Comparison of ENCODE assay signal across 8 mouse cellular contexts in genomic region chr6:56714574-56715269, GRCm38 (mm10). TPM values are rescaled to one million over a fixed set of nuclear protein-coding genes. Genes with fewer than 3 reads are reported as not detected.
DNase-seq lines count a peak whose midpoint lies in the region; ATAC-seq and TF ChIP-seq lines count a peak whose summit lies in the region.

Avl9 (plus strand) TSS chr6:56714899.

- H3K79me2 ChIP-seq in C2C12 (ENCODE audit: control insufficient read depth, insufficient read depth) (peaks cover 48% of the 10 kb centered on the region), myocyte (ENCODE audit: control insufficient read depth, insufficient read depth) (peaks cover 37% of the 10 kb centered on the region)
- peaks cover 5% of the 10 kb centered on the region; the same call in 1 of the 2 replicates for H3K79me2 ChIP-seq in liver, adult 2 months (ENCODE audit: control insufficient read depth, insufficient read depth, low read length)

- H3K4me3 ChIP-seq in C2C12 (ENCODE audit: insufficient read depth, poor library complexity, severe bottlenecking) = peak within 1 kb of the TSS; percentile 83
- peak within 1 kb of the TSS; percentile 95 for H3K4me3 ChIP-seq in erythroblast, embryonic 14.5 days (replicated peaks)
- peak within 1 kb of the TSS; percentile 88 for H3K4me3 ChIP-seq in heart, embryonic 11.5 days (ENCODE audit: low read depth, low read length)
- peak within 1 kb of the TSS; percentile 83 for H3K4me3 ChIP-seq in kidney, embryonic 16.5 days (ENCODE audit: low read length)
- peak within 1 kb of the TSS; percentile 97 for H3K4me3 ChIP-seq in liver, adult 2 months (ENCODE audit: insufficient read depth, low read depth, low read length)
- H3K4me3 ChIP-seq in myocyte = peak within 1 kb of the TSS; percentile 63

- peaks cover 32% of the 10 kb centered on the region for H3K79me3 ChIP-seq in C2C12 (ENCODE audit: low read depth)

- peak; percentile 76 for TF ChIP-seq POLR2A in brain, embryonic 14.5 days (IDR thresholded peaks at IDR 0.05; ENCODE audit: borderline replicate concordance, extremely low read depth, insufficient read depth, insufficient read length, poor library complexity, severe bottlenecking)
- TF ChIP-seq POLR2A in liver, adult 2 months (IDR thresholded peaks at IDR 0.05; ENCODE audit: extremely low read depth, insufficient read depth, low read length) = peak; percentile 82; the same call in 1 of the 2 replicates
- TF ChIP-seq POLR2A in myocyte (IDR thresholded peaks at IDR 0.05; ENCODE audit: insufficient read length, low read depth) = peak; percentile 61

- peak within 1 kb of the TSS; percentile 91 for H3K27ac ChIP-seq in heart, embryonic 11.5 days (ENCODE audit: low read depth, low read length)
- peak within 1 kb of the TSS; percentile 93 for H3K27ac ChIP-seq in kidney, embryonic 16.5 days (ENCODE audit: low read length)
- peak within 1 kb of the TSS; percentile 85 for H3K27ac ChIP-seq in liver, adult 2 months (replicated peaks; ENCODE audit: insufficient read depth, low read depth, low read length)

- DNase-seq in brain, embryonic 14.5 days (ENCODE audit: low read depth) = peak; percentile 98
- DNase-seq in liver, adult 2 months (ENCODE audit: extremely low read depth, low read depth, low spot score) = peak; percentile 88
- peak; percentile 99 for DNase-seq in splenic B cell, adult 2 months (ENCODE audit: low read depth, low spot score)

- H3ac ChIP-seq in C2C12 (ENCODE audit: control insufficient read depth, insufficient read length, low read depth) (peak within 1 kb of the TSS; percentile 92), myocyte (ENCODE audit: control insufficient read depth, insufficient read length) (peak within 1 kb of the TSS; percentile 14)

- H3K4me1 ChIP-seq in erythroblast, embryonic 14.5 days (ENCODE audit: control insufficient read depth) = peaks cover 31% of the 10 kb centered on the region
- H3K4me1 ChIP-seq in heart, embryonic 11.5 days (ENCODE audit: control insufficient read depth, insufficient read depth, low read length) = peaks cover 4% of the 10 kb centered on the region; the same call in 1 of the 2 replicates
- peaks cover 11% of the 10 kb centered on the region for H3K4me1 ChIP-seq in kidney, embryonic 16.5 days (ENCODE audit: insufficient read depth, low read length)
- H3K4me1 ChIP-seq in liver, adult 2 months (ENCODE audit: control insufficient read depth, insufficient read depth, low read length) = peaks cover 11% of the 10 kb centered on the region

- TF ChIP-seq CTCF in C2C12 (IDR thresholded peaks at IDR 0.05; ENCODE audit: control insufficient read depth, insufficient read depth, insufficient read length) = peak; percentile 81
- TF ChIP-seq CTCF in brain, embryonic 14.5 days (IDR thresholded peaks at IDR 0.05; ENCODE audit: borderline replicate concordance, extremely low read depth, insufficient read depth, insufficient read length) = peak; percentile 63
- TF ChIP-seq CTCF in liver, adult 2 months (IDR thresholded peaks at IDR 0.05; ENCODE audit: low read depth, low read length) = peak; percentile 72

- H3K9me3 ChIP-seq in erythroblast, embryonic 14.5 days (ENCODE audit: control insufficient read depth, low read length) = no peaks in the 10 kb centered on the region
- H3K9me3 ChIP-seq in heart, embryonic 11.5 days (replicated peaks; ENCODE audit: control insufficient read depth, low read length) = no peaks in the 10 kb centered on the region
- no peaks in the 10 kb centered on the region for H3K9me3 ChIP-seq in kidney, embryonic 16.5 days (ENCODE audit: low read length)

- H3K9ac ChIP-seq in heart, embryonic 11.5 days (ENCODE audit: low read depth, low read length) = peak within 1 kb of the TSS; percentile 87
- H3K9ac ChIP-seq in kidney, embryonic 16.5 days (replicated peaks; ENCODE audit: low read length) = peak within 1 kb of the TSS; percentile 86
- peak within 1 kb of the TSS; percentile 89 for H3K9ac ChIP-seq in liver, adult 2 months (ENCODE audit: low read depth, low read length)

- H3K27me3 ChIP-seq in C2C12 (ENCODE audit: control insufficient read depth, insufficient read depth, insufficient read length) (no peaks in the 10 kb centered on the region), myocyte (ENCODE audit: control insufficient read depth, insufficient read depth, insufficient read length) (no peaks in the 10 kb centered on the region)
- peaks cover 5% of the 10 kb centered on the region for H3K27me3 ChIP-seq in erythroblast, embryonic 14.5 days (ENCODE audit: control insufficient read depth)
- H3K27me3 ChIP-seq in heart, embryonic 11.5 days (ENCODE audit: control insufficient read depth, insufficient read depth, low read length) = no peaks in the 10 kb centered on the region
- H3K27me3 ChIP-seq in kidney, embryonic 16.5 days (ENCODE audit: insufficient read depth, low read length) = no peaks in the 10 kb centered on the region
- H3K27me3 ChIP-seq in liver, adult 2 months (ENCODE audit: control insufficient read depth, insufficient read depth, low read length) = no peaks in the 10 kb centered on the region
- H3K27me3 ChIP-seq in splenic B cell, adult 2 months (ENCODE audit: control insufficient read depth, insufficient read depth, low read length, poor library complexity, severe bottlenecking) = no peaks in the 10 kb centered on the region

- H3K36me3 ChIP-seq in C2C12 (ENCODE audit: control insufficient read depth, insufficient read depth) (no peaks in the 10 kb centered on the region), myocyte (ENCODE audit: control insufficient read depth, insufficient read depth) (no peaks in the 10 kb centered on the region)
- no peaks in the 10 kb centered on the region for H3K36me3 ChIP-seq in erythroblast, embryonic 14.5 days (ENCODE audit: control insufficient read depth)
- no peaks in the 10 kb centered on the region for H3K36me3 ChIP-seq in heart, embryonic 11.5 days (ENCODE audit: control insufficient read depth, insufficient read depth, low read length)
- no peaks in the 10 kb centered on the region for H3K36me3 ChIP-seq in kidney, embryonic 16.5 days (ENCODE audit: insufficient read depth, low read length)
- no peaks in the 10 kb centered on the region for H3K36me3 ChIP-seq in liver, adult 2 months (ENCODE audit: control insufficient read depth, insufficient read depth, low read length)
- H3K36me3 ChIP-seq in splenic B cell, adult 2 months (ENCODE audit: control insufficient read depth, insufficient read depth, low read length, poor library complexity, severe bottlenecking) = no peaks in the 10 kb centered on the region

- under 1% methylated on average over 60 of the region's 64 CpGs for WGBS in heart, embryonic 11.5 days (ENCODE audit: insufficient replicate concordance)
- WGBS in kidney, embryonic 16.5 days = 0% methylated on average over 63 of the region's 64 CpGs
- under 1% methylated on average over 64 of the region's 64 CpGs for WGBS in liver, adult 2 months

- ATAC-seq in heart, embryonic 11.5 days (replicated peaks; ENCODE audit: insufficient number of reproducible peaks, low FRiP score, low TSS enrichment) = peak; percentile 99
- peak; percentile 99 for ATAC-seq in kidney, embryonic 16.5 days (ENCODE audit: low FRiP score, low TSS enrichment)

- H3K4me2 ChIP-seq in heart, embryonic 11.5 days = peak within 1 kb of the TSS; percentile 84
- H3K4me2 ChIP-seq in kidney, embryonic 16.5 days (replicated peaks; ENCODE audit: low read depth, low read length) = peak within 1 kb of the TSS; percentile 77
- peak within 1 kb of the TSS; percentile 85 for H3K4me2 ChIP-seq in myocyte (ENCODE audit: low read depth)

TF ChIP-seq in C2C12, 6 proteins besides CTCF, POLR2A, EP300 and RAD21:
- TF ChIP-seq MAX (IDR thresholded peaks at IDR 0.05) (no peak), USF1 (IDR thresholded peaks at IDR 0.05; ENCODE audit: low read depth) (peak; percentile 66)

TF ChIP-seq in myocyte, 11 proteins besides CTCF, POLR2A, EP300 and RAD21:
- TF ChIP-seq MYOD1 (IDR thresholded peaks at IDR 0.05; ENCODE audit: control insufficient read depth in 1 of 3, insufficient read length in 2 of 3, low read depth in 2 of 3) (peak in 1 of 3 experiments; percentile 29), USF1 (IDR thresholded peaks at IDR 0.05; ENCODE audit: low read depth) (peak; percentile 39), CEBPB (IDR thresholded peaks at IDR 0.05; ENCODE audit: insufficient read depth, poor library complexity, severe bottlenecking) (no peak), POLR2AphosphoS2 (IDR thresholded peaks at IDR 0.05; ENCODE audit: insufficient read length, low read depth) (peak; percentile 46)

RNA-seq across cellular contexts. Expression of gene Avl9, which starts in this region (rescaled TPM):
- polyA plus RNA-seq in C2C12 (2012; fragmentation: generic; extraction: Trizol) (2.1 TPM), myocyte (2012; fragmentation: generic; extraction: Trizol) (1.8 TPM)
- 30.3 and 34.6 TPM in 2 replicates for polyA plus RNA-seq in brain, embryonic 14.5 days (2012; rRNA removed)
- 0.18 and 0.20 TPM in 2 replicates for polyA plus RNA-seq in erythroblast, embryonic 14.5 days (2012)
- 10.0 and 11.1 TPM in 2 replicates for polyA plus RNA-seq in heart, embryonic 11.5 days (2014; fragmentation: Nextera tagmentation; extraction: Ambion mirVana)
- polyA plus RNA-seq in kidney, embryonic 16.5 days (2015; fragmentation: Nextera tagmentation; extraction: Ambion mirVana) = 11.6 and 12.1 TPM in 2 replicates
- 21.6 and 21.9 TPM in 2 replicates for total RNA-seq in liver, adult 2 months (2014; rRNA removed)
- 2.6 and 3.3 TPM in 2 replicates for polyA plus RNA-seq in liver, adult 2 months (2012; rRNA removed)

Comparison
In these comparisons a context has a peak if more than half of its experiments do, and no peak if none do; other contexts are left out.
1. Peak in every context shown above with its lines: DNase-seq, ATAC-seq, H3K4me3 ChIP-seq and H3K27ac ChIP-seq.